Mouse (Mus musculus) lung, adult 10 weeks (tissue): ENCODE data around the gene Mup4. TPM values are rescaled to one million over a fixed set of nuclear protein-coding genes. Genes with fewer than 3 reads are reported as not detected.

Experiments used
- polyA plus RNA-seq: library from polyadenylated mRNA; stranded (reverse); fragments of 350-450 nt; fragmentation: Illumina TruSeq; extraction: RNeasy Lipid Tissue Mini Kit (QIAGEN cat#74804); gene quantifications from one replicate; pipeline ENCODE4 v1.2.3, GENCODE M21; 2014; ENCODE audit warnings: low read depth, low replicate concordance; ENCODE audit not compliant: insufficient read depth

The Mup4 gene
- polyA plus RNA-seq = not detected

GRCm38 (mm10) chr4:59960610-59961009, at the start of gene Mup4:
Mup4 (minus strand) TSS chr4:59960710.

GRCm38 (mm10) chr4:59963405-59964344, 3.2 kb upstream of the Mup4 start, which contains the start of gene Mup6:
Mup6 (plus strand) TSS chr4:59964294.

GRCm38 (mm10) chr4:59914608-59915403, 45.7 kb downstream of the Mup4 start, which contains the start of gene Slc46a2:
Slc46a2 (minus strand) TSS chr4:59915056.

Other genes starting within 250 kb of the Mup4 start
- 10.3 TPM for gene Inip, start 159.1 kb downstream of the Mup4 start, polyA plus RNA-seq
- 4.8 TPM for gene Snx30, start 154.9 kb downstream of the Mup4 start, polyA plus RNA-seq
- not detected for gene Slc46a2, start 45.7 kb downstream of the Mup4 start, polyA plus RNA-seq
- not detected for gene Mup6, start 3.6 kb upstream of the Mup4 start, polyA plus RNA-seq
- gene Mup7, start 109.8 kb upstream of the Mup4 start, polyA plus RNA-seq = not detected
- not detected for gene Mup2, start 193.6 kb upstream of the Mup4 start, polyA plus RNA-seq